In genomic region chr1:89079239-89079638, GRCm38 (mm10) we compare ENCODE assay signal across 18 mouse cellular contexts. TPM values are rescaled to one million over a fixed set of nuclear protein-coding genes. Genes with fewer than 3 reads are reported as not detected.
DNase-seq lines count a peak whose midpoint lies in the region; ATAC-seq and TF ChIP-seq lines count a peak whose summit lies in the region.
"Had no signal": no experiment of that assay in that cellular context is flagged by ENCODE, and none has a peak within 500 bp of the region (broad histone marks: within the 10 kb centered on the region; RNA-seq: fewer than 3 reads in every experiment).

No protein-coding gene starts in this region.

- no peak for DNase-seq in heart, adult 9 months (ENCODE audit: low spot score in 2 of 2)
- DNase-seq in liver, postnatal 0 days: no peak
- DNase-seq in liver, embryonic 11.5 days (ENCODE audit: low spot score): no peak
- DNase-seq in spleen, adult 2 months (ENCODE audit: low read depth in 1 of 2, low spot score in 2 of 2): no peak
- DNase-seq in spleen, postnatal 36 days (ENCODE audit: low spot score in 2 of 2): no peak
- no peak for DNase-seq in left cerebral cortex, adult 9 months (ENCODE audit: low spot score in 2 of 2)
- DNase-seq: adrenal gland, postnatal 10 days; cerebellum, adult 9-11 months; gastrocnemius, postnatal 25 days; kidney, adult 11 months; kidney, postnatal 10 days; thymus, postnatal 25 days had no signal

- H3K27ac ChIP-seq in heart, embryonic 15.5 days: peak overlapping the region; percentile 41
- no peak overlapping the region for H3K27ac ChIP-seq in liver, postnatal 0 days (ENCODE audit: low read depth)
- H3K27ac ChIP-seq in liver, embryonic 11.5 days (ENCODE audit: low read depth, low read length): no peak overlapping the region
- H3K27ac ChIP-seq in spleen, adult 2 months (ENCODE audit: insufficient read depth, low read length): 0 out of 2 replicates have a peak overlapping the region, but pooled peaks have one; percentile 36
- H3K27ac ChIP-seq: embryonic facial prominence, embryonic 13.5 days; limb, embryonic 15.5 days had no signal

- TF ChIP-seq POLR2A in spleen, adult 2 months (IDR thresholded peaks at IDR 0.05; ENCODE audit: low read depth, low read length): no peak

- no peaks in the 10 kb centered on the region for H3K36me3 ChIP-seq in heart, embryonic 15.5 days
- no peaks in the 10 kb centered on the region for H3K36me3 ChIP-seq in liver, postnatal 0 days (replicated peaks; ENCODE audit: insufficient read depth, low read length)
- H3K36me3 ChIP-seq in liver, embryonic 11.5 days (ENCODE audit: control insufficient read depth, insufficient read depth, low read length): no peaks in the 10 kb centered on the region
- no peaks in the 10 kb centered on the region for H3K36me3 ChIP-seq in spleen, adult 2 months (ENCODE audit: control insufficient read depth, insufficient read depth, low read length)
- H3K36me3 ChIP-seq: embryonic facial prominence, embryonic 13.5 days had no signal

- TF ChIP-seq EP300 in liver, postnatal 0 days (IDR thresholded peaks at IDR 0.05; ENCODE audit: low read depth): no peak

- H3K9me3 ChIP-seq in heart, embryonic 15.5 days (replicated peaks): no peaks in the 10 kb centered on the region
- H3K9me3 ChIP-seq in liver, postnatal 0 days (ENCODE audit: low read length): no peaks in the 10 kb centered on the region
- H3K9me3 ChIP-seq in liver, embryonic 11.5 days (ENCODE audit: control insufficient read depth, low read length): no peaks in the 10 kb centered on the region
- H3K9me3 ChIP-seq: embryonic facial prominence, embryonic 13.5 days; limb, embryonic 15.5 days had no signal

- ATAC-seq in heart, embryonic 15.5 days (replicated peaks; ENCODE audit: insufficient number of reproducible peaks, insufficient read depth, low FRiP score, low read depth): no peak
- no peak for ATAC-seq in liver, postnatal 0 days
- no peak for ATAC-seq in liver, embryonic 11.5 days (replicated peaks; ENCODE audit: low FRiP score)
- ATAC-seq: forebrain, embryonic 14.5 days; hindbrain, embryonic 16.5 days had no signal

- H3K4me1 ChIP-seq in heart, embryonic 15.5 days (replicated peaks): peaks cover 71% of the 10 kb centered on the region
- H3K4me1 ChIP-seq in liver, postnatal 0 days (ENCODE audit: insufficient read depth): peaks cover 3% of the 10 kb centered on the region
- H3K4me1 ChIP-seq in liver, embryonic 11.5 days (replicated peaks; ENCODE audit: control insufficient read depth, insufficient read depth, low read length): no peaks in the 10 kb centered on the region
- H3K4me1 ChIP-seq in spleen, adult 2 months (ENCODE audit: control insufficient read depth, insufficient read depth, insufficient read length): no peaks in the 10 kb centered on the region; the same call in 1 of the 2 replicates

- H3K4me2 ChIP-seq in heart, embryonic 15.5 days: no peak overlapping the region
- H3K4me2 ChIP-seq in liver, postnatal 0 days (ENCODE audit: low read depth, low read length): 0 out of 2 replicates have a peak overlapping the region, but pooled peaks have one; percentile 20
- no peak overlapping the region for H3K4me2 ChIP-seq in liver, embryonic 11.5 days
- H3K4me2 ChIP-seq: embryonic facial prominence, embryonic 13.5 days; limb, embryonic 15.5 days; lung, embryonic 14.5 days had no signal

- no peak overlapping the region for H3K9ac ChIP-seq in heart, embryonic 15.5 days
- no peak overlapping the region for H3K9ac ChIP-seq in liver, postnatal 0 days (replicated peaks)
- H3K9ac ChIP-seq in liver, embryonic 11.5 days (ENCODE audit: low read depth, low read length): no peak overlapping the region
- H3K9ac ChIP-seq: embryonic facial prominence, embryonic 13.5 days; limb, embryonic 15.5 days; lung, embryonic 14.5 days had no signal

- no peak for TF ChIP-seq CTCF in liver, postnatal 0 days (IDR thresholded peaks at IDR 0.05; ENCODE audit: low read depth)
- no peak for TF ChIP-seq CTCF in spleen, adult 2 months (IDR thresholded peaks at IDR 0.05; ENCODE audit: extremely low read depth, insufficient read depth, insufficient read length, insufficient replicate concordance)

- WGBS in heart, embryonic 15.5 days: 59% methylated on average over 2 of the region's 2 CpGs
- 48% methylated on average over 2 of the region's 2 CpGs for WGBS in liver, postnatal 0 days (ENCODE audit: insufficient replicate concordance)
- WGBS in liver, embryonic 11.5 days: 55% methylated on average over 2 of the region's 2 CpGs
- 63% methylated on average over 2 of the region's 2 CpGs for WGBS in spleen, adult 2 months

- no peaks in the 10 kb centered on the region for H3K27me3 ChIP-seq in heart, embryonic 15.5 days
- no peaks in the 10 kb centered on the region for H3K27me3 ChIP-seq in liver, postnatal 0 days (ENCODE audit: insufficient read depth, low read length)
- H3K27me3 ChIP-seq in liver, embryonic 11.5 days (replicated peaks; ENCODE audit: control insufficient read depth, insufficient read depth, low read length): peaks cover 2% of the 10 kb centered on the region; the same call in 1 of the 2 replicates
- H3K27me3 ChIP-seq in spleen, adult 2 months (ENCODE audit: control insufficient read depth, insufficient read depth, low read length): no peaks in the 10 kb centered on the region
- H3K27me3 ChIP-seq: embryonic facial prominence, embryonic 13.5 days; limb, embryonic 15.5 days had no signal

- H3K4me3 ChIP-seq in heart, embryonic 15.5 days: no peak overlapping the region
- H3K4me3 ChIP-seq in liver, postnatal 0 days (ENCODE audit: low read depth, low read length): no peak overlapping the region
- no peak overlapping the region for H3K4me3 ChIP-seq in liver, embryonic 11.5 days (ENCODE audit: low read depth, low read length)
- no peak overlapping the region for H3K4me3 ChIP-seq in spleen, adult 2 months (ENCODE audit: extremely low read depth, insufficient read depth, insufficient read length)
- H3K4me3 ChIP-seq: embryonic facial prominence, embryonic 13.5 days; limb, embryonic 15.5 days had no signal

RNA-seq across cellular contexts. Expression of gene Sh3bp4, which starts 9.0 kb away (rescaled TPM):
- polyA plus RNA-seq in heart, embryonic 15.5 days (2015; fragmentation: Nextera tagmentation; extraction: Ambion mirVana): 21.2 and 21.7 TPM in 2 replicates
- polyA plus RNA-seq in liver, postnatal 0 days (2015; fragmentation: Nextera tagmentation; extraction: Ambion mirVana): 0.60 and 0.70 TPM in 2 replicates
- polyA plus RNA-seq in liver, embryonic 11.5 days (2014; fragmentation: Nextera tagmentation; extraction: Ambion mirVana): 4.4 and 4.7 TPM in 2 replicates
- 3.6 and 4.0 TPM in 2 replicates for polyA plus RNA-seq in spleen, adult 2 months (2012; rRNA removed)

Comparison
In these comparisons a context has a peak if more than half of its experiments do, and no peak if none do; other contexts are left out.
1. H3K27ac ChIP-seq: peak in heart, embryonic 15.5 days (single experiment) and spleen, adult 2 months (single experiment); none in liver, postnatal 0 days (single experiment) and liver, embryonic 11.5 days (single experiment).